Mouse (Mus musculus) stomach, embryonic 15.5 days (tissue): ENCODE measurements around the gene Idi1. TPM values are rescaled to one million over a fixed set of nuclear protein-coding genes. Genes with fewer than 3 reads are reported as not detected.
"Not testable (repeated sequence)": the region's sequence is repeated elsewhere in the genome, so short reads cannot be mapped to it uniquely, and the experiment has no call there.

Experiments used
- ATAC-seq: fragments of 200-750 bp; cut with Nextera tagmentation; 2 replicates; pipeline ENCODE4 v1.8.0; 2017; ENCODE audit warnings: low read depth, moderate number of reproducible peaks, moderate TSS enrichment; ENCODE audit not compliant: insufficient read depth, low FRiP score
- H3K27ac ChIP-seq: fragments of 300-500 bp; sonication (generic); 2 replicates; pipeline ENCODE4 v1.5.1; 2015; ENCODE audit warnings: mild to moderate bottlenecking, inconsistent platforms
- H3K27me3 ChIP-seq: fragments of 300-500 bp; sonication (generic); replicated peaks from 2 replicates; pipeline ENCODE4 v1.6.1; 2015; ENCODE audit warnings: inconsistent platforms
- H3K36me3 ChIP-seq: fragments of 300-500 bp; sonication (generic); 2 replicates; pipeline ENCODE4 v1.6.1; 2015; ENCODE audit warnings: inconsistent platforms
- H3K4me1 ChIP-seq: fragments of 300-500 bp; sonication (generic); 2 replicates; pipeline ENCODE4 v1.6.1; 2015; ENCODE audit warnings: inconsistent platforms
- H3K4me2 ChIP-seq: fragments of 300-500 bp; sonication (generic); 2 replicates; pipeline ENCODE4 v1.6.1; 2015; ENCODE audit warnings: mild to moderate bottlenecking, inconsistent platforms
- H3K4me3 ChIP-seq: fragments of 300-500 bp; sonication (generic); replicated peaks from 2 replicates; pipeline ENCODE4 v1.5.1; 2015; ENCODE audit warnings: inconsistent platforms
- H3K9ac ChIP-seq: fragments of 300-500 bp; sonication (generic); 2 replicates; pipeline ENCODE4 v1.6.1; 2015; ENCODE audit warnings: inconsistent platforms
- H3K9me3 ChIP-seq: fragments of 300-500 bp; sonication (generic); 2 replicates; pipeline ENCODE4 v1.6.1; 2016; ENCODE audit warnings: inconsistent platforms
- WGBS: fragments of 180-500 bp; shearing (Covaris S2); methylation state at CpG from one replicate; pipeline ENCODE4 v1.1.7; 2015; 5-methylcytosine and 5-hydroxymethylcytosine counted together
- polyA plus RNA-seq: library from polyadenylated mRNA; unstranded; fragments of >200 nt; fragmentation: Nextera tagmentation; extraction: Ambion mirVana; gene quantifications from 2 replicates; pipeline ENCODE4 v1.2.1, GENCODE M21; 2015

Idi1 gene
- polyA plus RNA-seq, 1 experiment from 2014 or later = 106 TPM

- Histone ChIP-seq H3K27ac (no peak overlapping the region), H3K27me3 (no peaks in the 10 kb centered on the region), H3K4me2 (no peak overlapping the region), H3K4me3 (no peak overlapping the region), H3K4me1 (no peaks in the 10 kb centered on the region), H3K9ac (no peak overlapping the region), H3K9me3 (no peaks in the 10 kb centered on the region), H3K36me3 (0 out of 2 replicates have a peak, but pooled peaks cover 3% of the 10 kb centered on the region)
- ATAC-seq = no peak
- 94% methylated on average over 9 of the region's 9 CpGs for WGBS
These were observed 24.4 kb upstream of the Idi1 start for GRCm38 (mm10) chr13:8860861-8861260.

- Histone ChIP-seq H3K4me3 (no peak overlapping the region), H3K9ac (no peak overlapping the region), H3K27ac (no peak overlapping the region), H3K36me3 (no peaks in the 10 kb centered on the region), H3K9me3 (no peaks in the 10 kb centered on the region), H3K4me2 (no peak overlapping the region), H3K4me1 (peaks cover 4% of the 10 kb centered on the region; the same call in 1 of the 2 replicates), H3K27me3 (no peaks in the 10 kb centered on the region)
- no peak for ATAC-seq
- WGBS = 84% methylated on average over 3 of the region's 3 CpGs
These were observed 20.3 kb upstream of the Idi1 start for GRCm38 (mm10) chr13:8864990-8865389.

- no peak overlapping the region for H3K27ac ChIP-seq
- no peak for ATAC-seq
- 81% methylated on average over 7 of the region's 7 CpGs for WGBS
These were observed 18.7 kb upstream of the Idi1 start for GRCm38 (mm10) chr13:8866612-8867011.

GRCm38 (mm10) chr13:8869578-8870157 is 15.6 kb upstream of the Idi1 start:
- Histone ChIP-seq H3K27me3 (no peaks in the 10 kb centered on the region), H3K9ac (peak overlapping the region; percentile 68; the same call in 1 of the 2 replicates), H3K4me3 (peak overlapping the region; percentile 91), H3K4me1 (peaks cover 4% of the 10 kb centered on the region; the same call in 1 of the 2 replicates), H3K9me3 (no peaks in the 10 kb centered on the region), H3K27ac (0 out of 2 replicates have a peak overlapping the region, but pooled peaks have one; percentile 99), H3K36me3 (no peaks in the 10 kb centered on the region), H3K4me2 (peak overlapping the region; percentile 74)
- 60% methylated on average over 5 of the region's 5 CpGs for WGBS
- no peak for ATAC-seq

More at GRCm38 (mm10) chr13:8866612-8867011, 18.7 kb upstream of the Idi1 start:
- no peak overlapping the region for H3K4me2 ChIP-seq
- peaks cover 4% of the 10 kb centered on the region; the same call in 1 of the 2 replicates for H3K4me1 ChIP-seq
- no peak overlapping the region for H3K9ac ChIP-seq
- H3K9me3 ChIP-seq = no peaks in the 10 kb centered on the region
- H3K36me3 ChIP-seq = no peaks in the 10 kb centered on the region
- no peak overlapping the region for H3K4me3 ChIP-seq
- H3K27me3 ChIP-seq = no peaks in the 10 kb centered on the region

- Histone ChIP-seq H3K36me3 (no peaks in the 10 kb centered on the region), H3K27me3 (no peaks in the 10 kb centered on the region), H3K4me2 (peak overlapping the region; percentile 74), H3K9me3 (no peaks in the 10 kb centered on the region), H3K27ac (peak overlapping the region; percentile 99), H3K9ac (peak overlapping the region; percentile 68), H3K4me1 (peaks cover 4% of the 10 kb centered on the region; the same call in 1 of the 2 replicates), H3K4me3 (peak overlapping the region; percentile 91)
- WGBS = 2% methylated on average over 9 of the region's 9 CpGs
- ATAC-seq = no peak
These were observed 15.2 kb upstream of the Idi1 start for GRCm38 (mm10) chr13:8870160-8870509.

- ATAC-seq = peak; percentile 87
- Histone ChIP-seq H3K9ac (peak overlapping the region; percentile 77), H3K36me3 (no peaks in the 10 kb centered on the region), H3K4me2 (peak overlapping the region; percentile 74), H3K27ac (peak overlapping the region; percentile 99), H3K4me1 (peaks cover 4% of the 10 kb centered on the region; the same call in 1 of the 2 replicates), H3K9me3 (no peaks in the 10 kb centered on the region), H3K27me3 (no peaks in the 10 kb centered on the region), H3K4me3 (peak overlapping the region; percentile 91)
- under 1% methylated on average over 57 of the region's 57 CpGs for WGBS
These were observed 14.6 kb upstream of the Idi1 start for GRCm38 (mm10) chr13:8870510-8871313.

- H3K9me3 ChIP-seq = no peaks in the 10 kb centered on the region
- H3K4me1 ChIP-seq = peaks cover 4% of the 10 kb centered on the region; the same call in 1 of the 2 replicates
- 1% methylated on average over 18 of the region's 18 CpGs for WGBS
- no peaks in the 10 kb centered on the region for H3K36me3 ChIP-seq
- peak within 1 kb of the TSS; percentile 91 for H3K4me3 ChIP-seq
- H3K4me2 ChIP-seq = peak within 1 kb of the TSS; percentile 74
- H3K9ac ChIP-seq = peak within 1 kb of the TSS; percentile 77
- H3K27me3 ChIP-seq = no peaks in the 10 kb centered on the region
- ATAC-seq = peak; percentile 65
- peak within 1 kb of the TSS; percentile 99 for H3K27ac ChIP-seq
These were observed 13.9 kb upstream of the Idi1 start, which contains the start of gene Wdr37 for GRCm38 (mm10) chr13:8871314-8871962. Wdr37 (minus strand) TSS chr13:8871909.

- Histone ChIP-seq H3K9me3 (no peaks in the 10 kb centered on the region), H3K27me3 (no peaks in the 10 kb centered on the region), H3K27ac (no peak overlapping the region), H3K36me3 (no peaks in the 10 kb centered on the region), H3K9ac (no peak overlapping the region), H3K4me1 (peaks cover 4% of the 10 kb centered on the region; the same call in 1 of the 2 replicates), H3K4me2 (no peak overlapping the region), H3K4me3 (no peak overlapping the region)
- no peak for ATAC-seq
- WGBS = 83% methylated on average over 1 of the region's 1 CpGs
These were observed 11.5 kb upstream of the Idi1 start for GRCm38 (mm10) chr13:8873776-8874175.

GRCm38 (mm10) chr13:8881611-8882010 is 3.7 kb upstream of the Idi1 start:
- H3K4me3 ChIP-seq = no peak overlapping the region
- H3K4me2 ChIP-seq = no peak overlapping the region
- H3K9ac ChIP-seq = no peak overlapping the region
- no peaks in the 10 kb centered on the region for H3K27me3 ChIP-seq
- no peaks in the 10 kb centered on the region for H3K4me1 ChIP-seq
- H3K27ac ChIP-seq = no peak overlapping the region
- no peaks in the 10 kb centered on the region for H3K9me3 ChIP-seq
- WGBS = 83% methylated on average over 3 of the region's 3 CpGs
- ATAC-seq = no peak
- no peaks in the 10 kb centered on the region for H3K36me3 ChIP-seq

- ATAC-seq = not testable (repeated sequence)
- WGBS = 78% methylated on average over 5 of the region's 5 CpGs
These were observed 1.4 kb upstream of the Idi1 start for GRCm38 (mm10) chr13:8883870-8884269.

GRCm38 (mm10) chr13:8886185-8886560 is 872 bp downstream of the Idi1 start:
- 0 out of 2 replicates have a peak, but pooled peaks cover 2% of the 10 kb centered on the region for H3K36me3 ChIP-seq
- H3K9ac ChIP-seq = peak overlapping the region; percentile 56; the same call in 1 of the 2 replicates
- no peak for ATAC-seq
- 0 out of 2 replicates have a peak, but pooled peaks cover 2% of the 10 kb centered on the region for H3K4me1 ChIP-seq
- H3K27me3 ChIP-seq = no peaks in the 10 kb centered on the region
- peak overlapping the region; percentile 76 for H3K4me3 ChIP-seq
- WGBS = 3% methylated on average over 9 of the region's 9 CpGs
- peak overlapping the region; percentile 94 for H3K27ac ChIP-seq
- H3K9me3 ChIP-seq = no peaks in the 10 kb centered on the region
- peak overlapping the region; percentile 62 for H3K4me2 ChIP-seq

More at GRCm38 (mm10) chr13:8883870-8884269, 1.4 kb upstream of the Idi1 start:
- not testable (repeated sequence) for H3K27me3 ChIP-seq, H3K9me3 ChIP-seq, H3K36me3 ChIP-seq, H3K4me2 ChIP-seq, H3K9ac ChIP-seq, H3K4me1 ChIP-seq, H3K27ac ChIP-seq, H3K4me3 ChIP-seq
